Mouse (Mus musculus) brain, embryonic 14.5 days (tissue): ENCODE measurements at regions not wholly inside any gene's neighbourhood (a gene's known extent, or its start where the extent isn't known, plus 50 kb on each side); places are given as distances from the start of the nearest gene placed in this dataset.

Experiments used
- CTCF ChIP-seq: fragments of 200-500 bp; IDR thresholded peaks from 2 replicates; pipeline ENCODE4 v1.5.1; 2012; ENCODE audit warnings: inconsistent platforms, mild to moderate bottlenecking, moderate library complexity, borderline replicate concordance; ENCODE audit not compliant: insufficient read depth, insufficient read length; ENCODE audit errors: extremely low read depth
- POLR2A ChIP-seq: fragments of 200-500 bp; IDR thresholded peaks from 2 replicates; pipeline ENCODE4 v1.6.1; 2012; ENCODE audit warnings: mild to moderate bottlenecking, inconsistent platforms, borderline replicate concordance; ENCODE audit not compliant: poor library complexity, insufficient read depth, insufficient read length, severe bottlenecking; ENCODE audit errors: extremely low read depth

GRCm38 (mm10) chr4:152625032-152626003 is 147.6 kb upstream of the Kcnab2 start:
- peak; percentile 88 for TF ChIP-seq CTCF
- TF ChIP-seq POLR2A = no peak
